Mouse (Mus musculus): ENCODE data around the gene Gzmk. TPM values are rescaled to one million over a fixed set of nuclear protein-coding genes. Genes with fewer than 3 reads are reported as not detected.

The Gzmk gene
- polyA plus RNA-seq, 1 experiment, result 0.30 TPM

DNA sequence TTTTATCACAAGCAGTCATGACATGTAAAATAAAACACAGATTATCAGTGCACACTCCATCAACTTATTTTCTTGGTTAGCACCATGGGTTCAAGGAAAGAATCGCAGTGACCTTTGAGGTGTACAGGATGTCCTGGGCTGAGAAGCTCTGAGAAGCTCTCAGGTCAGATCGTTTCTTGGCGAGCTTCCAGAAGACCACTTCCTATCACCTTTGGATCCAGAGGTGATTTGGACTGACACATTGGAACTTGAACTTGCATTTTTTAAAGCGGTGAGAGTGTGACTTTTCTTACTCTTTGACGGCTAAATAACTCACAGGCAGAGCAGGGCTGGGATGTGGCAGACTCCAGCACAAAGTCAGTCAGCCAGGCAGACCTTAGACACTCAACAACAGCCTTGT lies 20.4 kb downstream of the Gzmk start:
- WGBS, result 83% methylated on average over 5 of the region's 5 CpGs
- H3K4me3 ChIP-seq (ENCODE audit: low read depth, low read length), result no peak overlapping the region
- H3K27ac ChIP-seq (ENCODE audit: insufficient read depth, low read depth, low read length), result no peak overlapping the region
- TF ChIP-seq CTCF (IDR thresholded peaks at IDR 0.05; ENCODE audit: extremely low read depth, insufficient read length, insufficient replicate concordance, low read depth, low read length), result no peak
- TF ChIP-seq POLR2A (IDR thresholded peaks at IDR 0.05; ENCODE audit: low read depth, low read length), result no peak
- no peaks in the 10 kb centered on the region for H3K4me1 ChIP-seq (ENCODE audit: control insufficient read depth, insufficient read depth, insufficient read length, low read length)
- no peaks in the 10 kb centered on the region for H3K36me3 ChIP-seq (ENCODE audit: control insufficient read depth, insufficient read depth, low read length)
- no peaks in the 10 kb centered on the region for H3K27me3 ChIP-seq (ENCODE audit: control insufficient read depth, insufficient read depth, low read length)

DNA sequence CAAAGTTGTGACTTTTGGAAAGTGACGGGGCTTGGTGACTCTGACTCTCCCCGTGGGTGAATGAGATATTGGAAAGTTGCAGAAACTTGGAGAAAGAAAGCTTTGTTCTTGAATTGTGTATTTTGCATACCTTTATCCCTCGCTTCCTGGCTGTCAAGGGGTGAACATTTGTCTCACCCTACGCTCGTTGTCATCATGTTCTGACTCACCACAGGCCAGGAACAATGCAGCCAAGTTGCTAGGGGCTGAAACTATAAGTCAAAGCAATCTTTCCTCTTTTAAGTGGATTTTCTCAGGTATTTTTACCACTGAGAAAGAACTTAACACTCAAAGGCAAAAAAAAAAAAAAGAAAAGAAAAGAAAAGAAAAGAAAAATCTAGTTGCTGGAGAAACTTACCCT lies 22.6 kb downstream of the Gzmk start:
- 63% methylated on average over 5 of the region's 5 CpGs for WGBS
- no peak overlapping the region for H3K27ac ChIP-seq (ENCODE audit: insufficient read depth, low read depth, low read length)
- H3K27me3 ChIP-seq (ENCODE audit: control insufficient read depth, insufficient read depth, low read length), result no peaks in the 10 kb centered on the region
- no peaks in the 10 kb centered on the region for H3K36me3 ChIP-seq (ENCODE audit: control insufficient read depth, insufficient read depth, low read length)
- H3K4me1 ChIP-seq (ENCODE audit: control insufficient read depth, insufficient read depth, insufficient read length, low read length), result no peaks in the 10 kb centered on the region
- TF ChIP-seq POLR2A (IDR thresholded peaks at IDR 0.05; ENCODE audit: low read depth, low read length) (no peak), CTCF (IDR thresholded peaks at IDR 0.05; ENCODE audit: extremely low read depth, insufficient read length, insufficient replicate concordance, low read depth, low read length) (no peak)
- H3K4me3 ChIP-seq (ENCODE audit: low read depth, low read length), result no peak overlapping the region

DNA sequence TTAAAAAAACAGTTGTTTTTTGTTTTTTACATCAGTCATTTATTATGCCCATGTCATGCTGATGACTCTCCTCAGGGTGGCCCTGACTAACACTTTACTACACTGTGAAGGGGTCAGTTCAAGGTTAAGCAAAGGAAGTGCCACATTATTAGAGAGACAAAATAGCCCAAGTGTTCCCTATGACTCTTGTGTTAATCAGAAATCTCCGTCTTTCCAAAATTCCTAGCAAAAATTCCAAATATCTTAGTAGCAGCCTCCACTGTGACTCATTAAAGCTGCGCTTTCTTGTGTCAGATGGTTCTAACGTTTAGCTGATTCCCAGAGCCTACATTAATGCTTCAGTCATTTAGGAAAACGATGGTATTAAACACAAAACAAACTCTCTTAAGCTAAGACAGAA lies 23.5 kb downstream of the Gzmk start:
- Histone ChIP-seq H3K4me1 (ENCODE audit: control insufficient read depth, insufficient read depth, insufficient read length, low read length) (no peaks in the 10 kb centered on the region), H3K27me3 (ENCODE audit: control insufficient read depth, insufficient read depth, low read length) (no peaks in the 10 kb centered on the region), H3K36me3 (ENCODE audit: control insufficient read depth, insufficient read depth, low read length) (no peaks in the 10 kb centered on the region), H3K4me3 (ENCODE audit: low read depth, low read length) (no peak overlapping the region), H3K27ac (ENCODE audit: insufficient read depth, low read depth, low read length) (no peak overlapping the region)
- 74% methylated on average over 4 of the region's 4 CpGs for WGBS
- no peak for TF ChIP-seq POLR2A (IDR thresholded peaks at IDR 0.05; ENCODE audit: low read depth, low read length)

DNA sequence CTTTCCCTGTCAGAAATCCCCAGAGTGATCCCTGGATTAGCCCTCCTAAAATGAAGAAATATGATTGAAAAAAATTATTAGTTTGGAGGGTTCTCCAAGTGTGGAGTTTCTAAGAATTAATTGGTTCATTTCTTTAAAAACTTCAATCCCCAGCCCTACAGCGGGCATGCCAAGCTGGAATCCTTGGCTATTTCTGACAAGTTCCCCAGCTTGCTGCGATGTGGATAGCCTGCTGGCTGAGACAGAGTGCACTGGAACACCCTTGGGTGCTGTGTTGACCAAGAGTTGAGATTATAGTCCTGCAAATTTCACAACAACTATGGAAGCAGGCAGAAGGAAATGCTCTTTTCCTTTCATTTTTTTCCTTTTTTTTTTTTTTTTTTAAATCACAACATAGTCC lies 24.1 kb downstream of the Gzmk start:
- H3K27me3 ChIP-seq (ENCODE audit: control insufficient read depth, insufficient read depth, low read length), result no peaks in the 10 kb centered on the region
- H3K27ac ChIP-seq (ENCODE audit: insufficient read depth, low read depth, low read length), result no peak overlapping the region
- TF ChIP-seq POLR2A (IDR thresholded peaks at IDR 0.05; ENCODE audit: low read depth, low read length) (no peak), CTCF (IDR thresholded peaks at IDR 0.05; ENCODE audit: extremely low read depth, insufficient read length, insufficient replicate concordance, low read depth, low read length) (no peak)
- H3K4me3 ChIP-seq (ENCODE audit: low read depth, low read length), result no peak overlapping the region
- H3K36me3 ChIP-seq (ENCODE audit: control insufficient read depth, insufficient read depth, low read length), result no peaks in the 10 kb centered on the region
- H3K4me1 ChIP-seq (ENCODE audit: control insufficient read depth, insufficient read depth, insufficient read length, low read length), result no peaks in the 10 kb centered on the region
- WGBS, result 79% methylated on average over 2 of the region's 2 CpGs

DNA sequence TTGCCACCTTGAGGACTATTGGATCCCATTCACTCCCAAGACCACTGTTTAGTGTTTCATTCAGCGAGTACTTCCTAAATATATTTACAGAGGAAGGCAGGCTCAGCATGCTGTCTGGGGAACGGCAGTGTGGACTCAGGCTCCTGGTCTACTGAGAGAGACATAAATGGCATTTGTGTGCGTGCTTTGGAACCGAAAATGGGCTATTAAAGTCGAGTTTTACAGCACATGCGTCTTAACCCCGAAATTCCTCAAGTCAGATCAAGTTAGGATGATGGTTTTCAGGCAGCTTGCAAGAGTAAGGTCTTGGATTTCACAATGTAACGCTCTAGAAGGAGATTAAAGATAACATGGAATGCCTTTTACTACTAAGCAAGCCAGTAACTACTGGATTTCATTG lies 25.0 kb downstream of the Gzmk start:
- H3K36me3 ChIP-seq (ENCODE audit: control insufficient read depth, insufficient read depth, low read length), result no peaks in the 10 kb centered on the region
- no peak overlapping the region for H3K27ac ChIP-seq (ENCODE audit: insufficient read depth, low read depth, low read length)
- 59% methylated on average over 8 of the region's 8 CpGs for WGBS
- H3K27me3 ChIP-seq (ENCODE audit: control insufficient read depth, insufficient read depth, low read length), result no peaks in the 10 kb centered on the region
- H3K4me1 ChIP-seq (ENCODE audit: control insufficient read depth, insufficient read depth, insufficient read length, low read length), result no peaks in the 10 kb centered on the region
- no peak overlapping the region for H3K4me3 ChIP-seq (ENCODE audit: low read depth, low read length)
- TF ChIP-seq CTCF (IDR thresholded peaks at IDR 0.05; ENCODE audit: extremely low read depth, insufficient read length, insufficient replicate concordance, low read depth, low read length) (no peak), POLR2A (IDR thresholded peaks at IDR 0.05; ENCODE audit: low read depth, low read length) (no peak)

DNA sequence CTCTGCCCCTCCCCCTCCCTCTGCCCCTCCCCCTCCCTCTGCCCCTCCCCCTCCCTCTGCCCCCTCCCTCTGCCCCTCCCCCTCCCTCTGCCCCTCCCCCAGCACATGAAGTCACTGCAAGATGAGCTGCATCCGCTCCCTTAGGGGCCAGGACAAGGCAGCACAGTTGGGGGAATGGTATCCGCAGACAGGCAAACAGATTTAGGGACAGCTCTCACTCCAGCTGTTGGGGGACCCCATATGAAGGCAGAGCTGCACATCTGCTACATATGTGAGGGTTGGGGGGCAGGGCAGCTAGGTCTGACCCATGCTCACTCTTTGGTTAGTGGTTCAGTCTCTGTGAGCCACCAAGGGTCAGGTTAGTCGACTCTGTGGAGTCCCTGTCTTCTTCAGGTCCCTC lies 26.4 kb downstream of the Gzmk start:
- Histone ChIP-seq H3K36me3 (ENCODE audit: control insufficient read depth, insufficient read depth, low read length) (no peaks in the 10 kb centered on the region), H3K4me3 (ENCODE audit: low read depth, low read length) (no peak overlapping the region), H3K27ac (ENCODE audit: insufficient read depth, low read depth, low read length) (no peak overlapping the region), H3K4me1 (ENCODE audit: control insufficient read depth, insufficient read depth, insufficient read length, low read length) (no peaks in the 10 kb centered on the region), H3K27me3 (ENCODE audit: control insufficient read depth, insufficient read depth, low read length) (no peaks in the 10 kb centered on the region)
- TF ChIP-seq POLR2A (IDR thresholded peaks at IDR 0.05; ENCODE audit: low read depth, low read length) (no peak), CTCF (IDR thresholded peaks at IDR 0.05; ENCODE audit: extremely low read depth, insufficient read length, insufficient replicate concordance, low read depth, low read length) (no peak)
- WGBS, result 71% methylated on average over 3 of the region's 3 CpGs

DNA sequence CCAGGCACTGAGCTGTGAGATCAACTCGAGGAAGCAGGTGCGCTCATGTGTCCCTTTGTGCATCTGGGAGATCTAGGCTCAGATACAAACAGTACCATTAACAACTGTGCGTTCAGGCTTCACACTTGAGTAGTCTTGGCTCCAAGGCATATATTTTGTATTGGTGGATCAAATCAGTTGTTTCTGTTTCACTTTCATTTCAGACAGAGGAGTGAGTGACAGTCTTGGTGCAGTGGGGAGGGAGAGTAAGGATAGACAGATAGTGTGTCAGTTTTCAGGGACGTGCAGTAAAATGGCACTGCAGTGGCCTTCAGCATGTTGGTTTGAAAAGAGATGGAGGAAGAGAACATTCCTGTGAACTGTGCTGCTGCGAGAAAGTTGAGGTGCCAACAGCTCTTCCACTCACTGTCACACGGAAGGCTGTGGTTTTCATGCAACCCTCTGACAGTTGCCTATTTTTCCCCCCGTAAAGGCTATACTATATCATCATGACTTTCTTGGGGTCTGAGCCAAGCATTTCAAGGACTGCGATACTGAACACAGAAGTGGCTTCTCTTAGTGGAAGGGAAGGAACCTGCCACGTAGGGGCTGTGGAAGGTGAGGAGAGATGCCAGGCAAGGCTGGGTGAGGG lies 27.7 kb downstream of the Gzmk start:
- H3K27me3 ChIP-seq (ENCODE audit: control insufficient read depth, insufficient read depth, low read length), result no peaks in the 10 kb centered on the region
- TF ChIP-seq POLR2A (IDR thresholded peaks at IDR 0.05; ENCODE audit: low read depth, low read length), result no peak
- TF ChIP-seq CTCF (IDR thresholded peaks at IDR 0.05; ENCODE audit: extremely low read depth, insufficient read length, insufficient replicate concordance, low read depth, low read length), result no peak
- WGBS, result 62% methylated on average over 9 of the region's 9 CpGs
- no peaks in the 10 kb centered on the region for H3K36me3 ChIP-seq (ENCODE audit: control insufficient read depth, insufficient read depth, low read length)
- H3K4me3 ChIP-seq (ENCODE audit: low read depth, low read length), result no peak overlapping the region
- no peak overlapping the region for H3K27ac ChIP-seq (ENCODE audit: insufficient read depth, low read depth, low read length)
- no peaks in the 10 kb centered on the region for H3K4me1 ChIP-seq (ENCODE audit: control insufficient read depth, insufficient read depth, insufficient read length, low read length)
